Mouse (Mus musculus): ENCODE data around the gene Slc9a9. TPM values are rescaled to one million over a fixed set of nuclear protein-coding genes. Genes with fewer than 3 reads are reported as not detected.
A peak's percentile ranks its signal among the peaks of the same experiment; 100 is the strongest.

Slc9a9 gene
- polyA plus RNA-seq, 2 experiments = 3.7 to 5.1 TPM

DNA sequence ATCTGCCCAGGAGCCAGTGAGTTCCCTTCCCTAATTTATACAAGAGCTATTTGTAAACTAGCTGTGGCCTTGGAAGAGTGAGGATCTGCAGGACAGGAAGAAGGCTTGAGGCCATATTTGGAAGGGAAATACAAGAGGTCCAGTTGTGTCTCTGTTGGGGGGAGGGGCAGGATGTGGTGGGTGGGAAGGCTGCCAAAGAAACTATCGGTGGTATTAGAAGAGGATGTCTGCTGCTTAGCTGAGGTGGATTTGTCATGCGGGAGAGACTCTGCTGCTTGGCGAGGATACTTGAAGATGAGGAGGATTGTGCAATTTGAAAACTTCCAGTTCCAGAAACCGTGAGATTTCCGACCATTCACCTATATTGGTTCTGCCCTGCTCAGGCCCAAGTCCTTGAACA, 524.4 kb downstream of the Slc9a9 start:
- H3K4me1 ChIP-seq (ENCODE audit: control insufficient read depth, insufficient read depth, low read length) = peaks cover 18% of the 10 kb centered on the region
- H3K9ac ChIP-seq (ENCODE audit: low read depth, low read length, severe bottlenecking) = no peak overlapping the region
- no peaks in the 10 kb centered on the region for H3K9me3 ChIP-seq (ENCODE audit: control insufficient read depth, low read length)
- DNase-seq (ENCODE audit: low spot score) = peak; percentile 33
- H3K27ac ChIP-seq (replicated peaks; ENCODE audit: low read depth, low read length) = no peak overlapping the region
- no peaks in the 10 kb centered on the region for H3K36me3 ChIP-seq (ENCODE audit: control insufficient read depth, insufficient read depth, low read length)
- WGBS = 59% methylated on average over 5 of the region's 5 CpGs
- H3K4me2 ChIP-seq (replicated peaks; ENCODE audit: low read depth, low read length, severe bottlenecking) = no peak overlapping the region
- H3K27me3 ChIP-seq (ENCODE audit: control insufficient read depth, insufficient read depth, low read length) = no peaks in the 10 kb centered on the region
- peak; percentile 41; the same call in 1 of the 2 replicates for ATAC-seq (ENCODE audit: low FRiP score, low read depth)
- H3K4me3 ChIP-seq (replicated peaks; ENCODE audit: low read length) = no peak overlapping the region
- no peak for TF ChIP-seq POLR2A (IDR thresholded peaks at IDR 0.05; ENCODE audit: borderline replicate concordance, extremely low read depth, insufficient read depth, insufficient read length)

DNA sequence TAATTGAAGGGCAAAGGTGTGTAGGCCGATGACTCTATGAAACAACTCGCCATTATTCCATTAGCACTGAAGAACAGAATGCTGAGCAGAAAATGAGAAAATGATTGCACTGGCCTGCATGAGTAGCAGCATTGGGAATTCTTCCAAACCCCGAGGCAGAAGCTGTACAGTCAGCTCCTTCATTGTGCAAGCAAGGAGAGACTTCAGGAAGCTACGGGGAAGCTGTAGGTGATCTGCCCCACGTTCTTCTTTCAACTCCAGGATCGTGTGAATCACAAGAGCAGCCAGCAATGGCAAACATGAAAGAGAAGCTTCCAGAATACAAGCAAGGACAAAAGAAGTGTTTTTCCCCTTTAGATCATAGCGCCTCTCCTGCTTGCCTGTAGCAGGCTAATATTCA, 538.0 kb downstream of the Slc9a9 start:
- no peak for TF ChIP-seq POLR2A (IDR thresholded peaks at IDR 0.05; ENCODE audit: borderline replicate concordance, extremely low read depth, insufficient read depth, insufficient read length)
- no peaks in the 10 kb centered on the region for H3K4me1 ChIP-seq (ENCODE audit: control insufficient read depth, insufficient read depth, low read length)
- DNase-seq (ENCODE audit: low spot score) (no peak), ATAC-seq (ENCODE audit: low FRiP score, low read depth) (no peak)
- H3K27ac ChIP-seq (replicated peaks; ENCODE audit: low read depth, low read length) = no peak overlapping the region
- no peak overlapping the region for H3K9ac ChIP-seq (ENCODE audit: low read depth, low read length, severe bottlenecking)
- no peaks in the 10 kb centered on the region for H3K27me3 ChIP-seq (ENCODE audit: control insufficient read depth, insufficient read depth, low read length)
- no peak overlapping the region for H3K4me3 ChIP-seq (replicated peaks; ENCODE audit: low read length)
- H3K36me3 ChIP-seq (ENCODE audit: control insufficient read depth, insufficient read depth, low read length) = no peaks in the 10 kb centered on the region
- no peak overlapping the region for H3K4me2 ChIP-seq (replicated peaks; ENCODE audit: low read depth, low read length, severe bottlenecking)
- 73% methylated on average over 7 of the region's 7 CpGs for WGBS
- H3K9me3 ChIP-seq (ENCODE audit: control insufficient read depth, low read length) = no peaks in the 10 kb centered on the region

- Histone ChIP-seq H3K36me3 (ENCODE audit: control insufficient read depth, insufficient read depth, low read length) (no peaks in the 10 kb centered on the region), H3K4me1 (ENCODE audit: control insufficient read depth, insufficient read depth, low read length) (no peaks in the 10 kb centered on the region), H3K27ac (replicated peaks; ENCODE audit: low read depth, low read length) (no peak overlapping the region), H3K9ac (ENCODE audit: low read depth, low read length, severe bottlenecking) (no peak overlapping the region), H3K4me2 (replicated peaks; ENCODE audit: low read depth, low read length, severe bottlenecking) (no peak overlapping the region), H3K4me3 (replicated peaks; ENCODE audit: low read length) (no peak overlapping the region), H3K9me3 (ENCODE audit: control insufficient read depth, low read length) (no peaks in the 10 kb centered on the region), H3K27me3 (ENCODE audit: control insufficient read depth, insufficient read depth, low read length) (no peaks in the 10 kb centered on the region)
- DNase-seq (ENCODE audit: low spot score) (no peak), ATAC-seq (ENCODE audit: low FRiP score, low read depth) (no peak)
- 90% methylated on average over 4 of the region's 4 CpGs for WGBS
- TF ChIP-seq POLR2A (IDR thresholded peaks at IDR 0.05; ENCODE audit: borderline replicate concordance, extremely low read depth, insufficient read depth, insufficient read length) = no peak
These were observed 539.0 kb downstream of the Slc9a9 start for GRCm38 (mm10) chr9:95208681-95209080.

- no peak for TF ChIP-seq POLR2A (IDR thresholded peaks at IDR 0.05; ENCODE audit: borderline replicate concordance, extremely low read depth, insufficient read depth, insufficient read length)
- no peak overlapping the region for H3K27ac ChIP-seq (replicated peaks; ENCODE audit: low read depth, low read length)
- WGBS = 62% methylated on average over 3 of the region's 3 CpGs
- no peaks in the 10 kb centered on the region for H3K27me3 ChIP-seq (ENCODE audit: control insufficient read depth, insufficient read depth, low read length)
- DNase-seq (ENCODE audit: low spot score) = no peak
- H3K4me1 ChIP-seq (ENCODE audit: control insufficient read depth, insufficient read depth, low read length) = no peaks in the 10 kb centered on the region
- no peak overlapping the region for H3K4me3 ChIP-seq (replicated peaks; ENCODE audit: low read length)
- H3K36me3 ChIP-seq (ENCODE audit: control insufficient read depth, insufficient read depth, low read length) = no peaks in the 10 kb centered on the region
- ATAC-seq (ENCODE audit: low FRiP score, low read depth) = no peak
- H3K4me2 ChIP-seq (replicated peaks; ENCODE audit: low read depth, low read length, severe bottlenecking) = no peak overlapping the region
- no peaks in the 10 kb centered on the region for H3K9me3 ChIP-seq (ENCODE audit: control insufficient read depth, low read length)
- no peak overlapping the region for H3K9ac ChIP-seq (ENCODE audit: low read depth, low read length, severe bottlenecking)
These were observed 550.3 kb downstream of the Slc9a9 start for GRCm38 (mm10) chr9:95220009-95220408.

DNA sequence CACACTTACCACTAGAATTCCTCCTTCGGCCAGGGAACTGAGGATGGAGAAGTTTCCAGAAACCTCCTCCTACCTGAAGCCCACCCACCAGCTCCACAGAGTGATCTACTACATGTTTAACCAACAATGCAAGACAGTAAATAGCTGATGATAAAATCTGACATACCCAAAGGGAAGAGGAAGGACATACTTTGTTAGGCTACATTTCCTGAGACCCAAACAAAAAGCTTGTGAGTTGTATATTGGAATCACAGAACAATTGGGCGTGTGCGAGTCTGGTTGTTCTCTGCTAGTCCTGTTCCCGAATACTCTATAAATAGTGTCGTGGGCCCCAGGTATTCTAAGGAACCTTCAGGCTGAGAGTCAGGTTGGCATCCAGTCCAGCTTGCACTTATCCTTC, 551.6 kb downstream of the Slc9a9 start:
- Histone ChIP-seq H3K27ac (replicated peaks; ENCODE audit: low read depth, low read length) (no peak overlapping the region), H3K9ac (ENCODE audit: low read depth, low read length, severe bottlenecking) (no peak overlapping the region), H3K4me2 (replicated peaks; ENCODE audit: low read depth, low read length, severe bottlenecking) (no peak overlapping the region), H3K27me3 (ENCODE audit: control insufficient read depth, insufficient read depth, low read length) (no peaks in the 10 kb centered on the region), H3K4me1 (ENCODE audit: control insufficient read depth, insufficient read depth, low read length) (no peaks in the 10 kb centered on the region), H3K4me3 (replicated peaks; ENCODE audit: low read length) (no peak overlapping the region), H3K9me3 (ENCODE audit: control insufficient read depth, low read length) (no peaks in the 10 kb centered on the region), H3K36me3 (ENCODE audit: control insufficient read depth, insufficient read depth, low read length) (no peaks in the 10 kb centered on the region)
- DNase-seq (ENCODE audit: low spot score) (no peak), ATAC-seq (ENCODE audit: low FRiP score, low read depth) (no peak)
- WGBS = 81% methylated on average over 5 of the region's 5 CpGs
- TF ChIP-seq POLR2A (IDR thresholded peaks at IDR 0.05; ENCODE audit: borderline replicate concordance, extremely low read depth, insufficient read depth, insufficient read length) = no peak

DNA sequence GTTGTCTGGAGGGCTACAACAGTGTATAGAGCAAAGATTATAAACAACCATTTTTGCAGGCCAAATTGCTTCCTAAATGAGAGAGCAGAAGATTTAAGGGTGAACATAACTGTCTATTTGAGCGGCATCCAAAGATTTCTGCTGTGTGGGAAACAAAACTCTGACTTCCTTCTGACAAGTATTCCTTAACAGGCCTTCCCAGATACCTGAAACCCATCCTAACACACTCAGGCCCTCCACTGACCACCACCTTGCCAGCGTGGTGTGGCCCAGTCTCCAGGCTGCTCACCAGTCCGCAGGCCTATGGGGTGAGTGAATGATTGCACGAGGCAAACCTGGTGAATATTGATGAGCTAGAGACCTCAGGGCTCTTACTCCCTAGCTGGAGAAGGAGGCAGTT, 557.3 kb downstream of the Slc9a9 start:
- H3K4me1 ChIP-seq (ENCODE audit: control insufficient read depth, insufficient read depth, low read length) = no peaks in the 10 kb centered on the region
- 79% methylated on average over 4 of the region's 4 CpGs for WGBS
- H3K36me3 ChIP-seq (ENCODE audit: control insufficient read depth, insufficient read depth, low read length) = no peaks in the 10 kb centered on the region
- no peaks in the 10 kb centered on the region for H3K27me3 ChIP-seq (ENCODE audit: control insufficient read depth, insufficient read depth, low read length)
- H3K4me3 ChIP-seq (replicated peaks; ENCODE audit: low read length) = no peak overlapping the region
- no peak for ATAC-seq (ENCODE audit: low FRiP score, low read depth)
- H3K9me3 ChIP-seq (ENCODE audit: control insufficient read depth, low read length) = no peaks in the 10 kb centered on the region
- no peak for DNase-seq (ENCODE audit: low spot score)
- no peak for TF ChIP-seq POLR2A (IDR thresholded peaks at IDR 0.05; ENCODE audit: borderline replicate concordance, extremely low read depth, insufficient read depth, insufficient read length)
- no peak overlapping the region for H3K4me2 ChIP-seq (replicated peaks; ENCODE audit: low read depth, low read length, severe bottlenecking)
- H3K27ac ChIP-seq (replicated peaks; ENCODE audit: low read depth, low read length) = no peak overlapping the region
- H3K9ac ChIP-seq (ENCODE audit: low read depth, low read length, severe bottlenecking) = no peak overlapping the region
